Mouse (Mus musculus) ovary, postnatal 10 days (tissue): ENCODE data around the gene Fryl.

Experiments
- DNase-seq: peaks from one replicate; pipeline ENCODE4 v3.0.0; 2022; ENCODE audit warnings: low spot score

The Fryl gene

DNA sequence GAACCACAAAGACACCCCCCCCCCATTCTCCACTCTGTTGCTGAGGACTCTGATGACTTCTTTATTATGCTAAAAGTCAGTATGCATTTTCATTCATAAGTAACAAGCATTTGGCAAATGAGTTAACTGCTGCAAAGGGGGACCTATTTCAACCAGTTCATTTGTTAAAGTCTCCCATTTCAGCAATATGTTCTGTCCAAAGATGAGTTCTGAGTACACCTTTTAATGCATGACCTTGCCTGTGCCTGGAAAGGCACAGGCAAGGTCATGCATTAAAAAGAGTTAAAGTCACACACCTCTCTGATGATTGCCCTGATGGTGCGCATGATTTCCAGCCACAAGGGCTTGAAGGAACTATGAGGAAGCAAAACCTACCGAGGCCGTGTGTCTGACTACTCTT, 36.7 kb downstream of the Fryl start:
- DNase-seq: no peak

DNA sequence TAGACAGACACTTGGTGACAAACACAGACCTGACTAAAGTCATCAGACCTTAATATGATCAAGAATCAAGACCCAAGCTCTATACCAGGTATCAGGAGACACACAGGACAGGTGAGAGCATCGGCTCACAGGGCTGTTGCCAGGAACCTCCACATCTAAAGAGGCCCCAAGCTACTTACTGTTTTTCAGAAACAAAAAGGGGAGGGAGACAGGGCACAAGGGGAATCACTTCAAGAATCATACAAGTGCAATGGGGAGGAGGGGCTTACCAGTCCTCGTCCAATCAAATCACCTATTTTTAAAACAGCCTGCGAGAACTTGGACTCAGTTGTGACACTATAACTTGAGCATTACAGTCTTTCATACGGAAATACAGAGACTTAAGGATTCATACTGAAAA, 38.4 kb downstream of the Fryl start:
- DNase-seq: no peak

DNA sequence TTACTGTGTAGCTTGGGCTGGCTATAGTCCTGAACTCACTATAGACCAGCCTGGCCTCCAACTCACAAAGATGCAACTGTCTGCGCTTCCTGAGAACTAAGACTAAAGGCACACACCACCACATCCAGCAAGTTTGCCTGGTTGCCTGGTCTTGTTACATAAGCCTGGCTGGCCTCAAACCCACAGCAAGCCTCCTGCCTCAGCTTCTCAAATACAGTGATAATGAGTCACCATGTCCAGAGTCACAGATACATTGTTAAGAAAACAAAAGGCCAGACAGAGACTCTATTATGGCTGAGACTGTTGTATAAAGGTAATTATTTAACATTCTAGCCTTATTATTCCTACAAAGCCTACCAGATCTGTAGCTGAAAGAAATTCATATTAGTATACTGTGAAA, 39.3 kb downstream of the Fryl start:
- no peak for DNase-seq

DNA sequence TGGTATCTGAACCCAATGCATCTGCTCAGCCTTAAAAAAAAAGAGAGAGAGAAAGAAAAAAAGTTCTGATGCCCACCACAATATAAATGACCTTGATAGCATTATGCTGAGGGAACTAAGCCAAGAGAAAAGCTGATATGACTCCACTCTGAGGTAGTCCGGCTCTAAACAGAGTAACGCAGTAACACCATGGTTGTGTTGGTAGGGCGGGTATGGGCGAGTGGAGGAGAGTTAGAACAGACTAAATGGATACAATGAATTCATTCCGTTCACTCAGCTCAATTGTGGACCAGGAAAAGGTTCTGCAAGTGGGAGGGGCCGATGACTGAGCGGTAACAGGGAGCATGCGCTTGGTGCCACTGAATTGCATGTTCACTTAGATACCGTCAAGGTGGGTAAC, 40.4 kb downstream of the Fryl start:
- DNase-seq: no peak

DNA sequence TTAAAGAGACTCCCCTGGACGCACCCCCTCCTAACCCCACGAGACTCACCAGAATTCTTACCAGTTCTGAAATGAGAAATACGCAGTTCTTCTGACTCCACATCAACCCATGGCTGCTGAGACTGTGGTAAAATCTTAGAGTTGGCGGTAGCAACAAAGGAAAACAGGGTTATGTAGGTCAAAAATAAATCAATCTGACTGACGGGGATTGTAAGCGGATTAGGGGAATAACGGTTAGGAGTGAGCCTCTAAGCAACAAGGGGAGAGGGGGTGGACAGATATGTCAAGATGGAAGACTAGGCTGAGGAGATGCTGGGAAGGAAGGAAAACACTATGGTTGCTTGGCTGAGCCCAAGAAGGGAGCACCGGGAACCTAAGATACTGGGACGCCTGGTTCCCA, 44.0 kb downstream of the Fryl start:
- DNase-seq: no peak

DNA sequence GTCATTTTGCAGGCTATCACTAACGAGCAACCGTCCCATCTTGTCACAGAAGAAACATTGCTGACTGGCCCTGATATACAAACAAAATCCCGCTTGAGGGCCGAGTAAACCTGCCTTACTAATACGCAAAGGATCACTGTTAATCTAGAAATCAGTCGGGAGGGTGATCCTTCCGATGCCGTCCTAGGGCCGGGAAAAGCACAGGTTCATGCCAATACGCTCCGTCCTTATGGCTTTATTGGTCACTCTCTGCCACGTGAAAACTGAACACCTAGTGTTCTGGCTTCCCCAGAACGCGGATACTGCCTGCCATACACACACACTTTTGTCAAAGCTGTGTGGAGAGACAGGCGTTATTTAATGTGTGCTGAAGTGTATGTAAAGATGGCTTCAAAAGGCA, 44.5 kb downstream of the Fryl start:
- DNase-seq: no peak

DNA sequence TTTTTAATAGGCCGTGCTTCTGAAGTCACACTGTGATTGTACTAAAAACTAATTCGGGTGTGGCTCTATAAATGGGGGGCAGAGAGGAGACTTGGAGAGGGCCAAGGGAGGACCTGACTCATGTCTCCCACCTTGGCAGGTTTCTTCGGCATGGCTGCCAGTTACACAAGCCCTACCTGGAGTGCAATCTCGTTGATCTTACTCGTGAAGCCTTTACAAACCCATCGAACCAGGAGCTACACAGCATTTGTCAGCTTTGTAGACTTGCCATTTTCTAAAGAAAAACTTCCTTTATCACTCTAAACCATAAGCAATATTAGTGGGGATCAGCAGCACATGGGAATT, 45.5 kb downstream of the Fryl start:
- DNase-seq: no peak

DNA sequence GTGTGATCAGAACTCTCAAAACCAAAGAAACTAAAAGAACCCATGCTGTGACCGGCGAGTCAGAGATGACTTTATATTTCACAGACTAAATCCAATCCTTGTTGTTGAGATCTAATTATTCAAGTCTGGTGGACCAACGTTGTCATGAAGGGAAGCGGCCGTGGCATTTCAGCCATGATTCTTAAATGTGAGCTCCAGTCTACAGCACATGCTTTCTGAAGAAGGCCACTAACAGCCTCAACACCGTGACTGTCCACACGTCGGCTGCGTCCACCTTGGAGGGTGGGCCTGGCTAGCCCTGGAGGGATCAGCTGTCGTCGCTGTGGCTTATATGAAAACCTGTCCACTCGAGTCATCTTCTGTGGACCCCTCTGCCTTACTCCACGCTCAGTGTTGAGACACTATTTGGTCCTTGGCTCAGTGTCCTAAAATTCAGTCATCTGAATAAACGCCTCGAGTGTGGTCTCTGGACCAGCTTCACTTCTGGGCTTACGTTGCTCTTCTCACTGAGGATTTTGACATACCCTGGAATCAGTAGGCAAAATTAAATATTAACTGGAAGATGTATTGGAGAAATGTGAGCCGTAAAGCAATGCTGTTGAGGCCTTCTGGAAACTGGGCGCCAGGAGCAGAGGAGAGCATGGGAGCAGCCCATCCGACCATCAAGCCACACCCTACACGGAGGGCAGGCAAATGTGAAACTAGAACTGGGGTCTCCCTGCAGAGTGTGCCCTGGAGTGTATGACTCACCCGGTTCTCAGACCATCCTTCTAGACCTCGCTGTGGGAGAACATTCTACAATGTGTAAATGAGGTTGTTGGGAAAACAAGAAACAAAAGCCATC, 46.1 kb downstream of the Fryl start:
- no peak for DNase-seq

DNA sequence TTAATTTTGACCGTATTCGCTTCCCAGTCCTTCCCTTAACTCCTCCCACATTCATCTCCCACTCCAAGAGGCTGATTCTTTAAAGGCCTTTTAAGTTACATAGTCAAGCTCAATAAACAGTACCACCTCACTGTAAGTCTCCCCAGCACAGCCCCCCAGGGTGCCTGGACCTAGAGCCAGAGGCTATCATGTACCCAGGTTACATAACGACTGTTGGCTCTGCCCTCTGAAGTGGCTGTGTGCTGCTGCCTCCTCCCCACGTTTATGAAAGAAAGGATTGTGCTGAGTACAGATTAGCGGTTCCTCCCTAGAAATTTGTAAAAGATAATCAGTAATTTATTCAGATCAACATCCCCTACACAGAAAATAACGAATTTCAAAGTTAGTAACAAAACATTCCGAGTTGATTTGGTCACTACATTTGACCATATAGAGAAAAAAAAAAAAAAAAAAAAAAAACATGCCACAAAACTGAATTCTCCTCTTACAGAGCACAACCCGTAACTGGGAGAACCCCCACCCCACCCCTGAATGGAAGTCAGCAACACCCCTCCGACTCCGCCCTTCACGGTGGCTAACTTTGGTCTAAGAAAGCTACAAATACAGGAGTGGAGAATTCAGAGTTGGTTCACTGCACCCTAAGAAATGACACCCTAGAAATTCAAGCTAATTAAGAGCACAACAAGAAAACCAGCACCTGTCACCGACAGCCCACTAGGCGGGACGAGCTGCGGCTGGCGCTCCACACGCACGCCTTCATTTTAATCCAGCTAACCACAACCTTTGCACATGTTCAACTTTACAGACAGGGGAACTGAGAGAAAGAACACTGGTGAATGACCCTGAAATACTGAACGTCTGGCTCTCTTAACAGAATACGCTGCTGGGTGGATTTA, 47.0 kb downstream of the Fryl start:
- no peak for DNase-seq

DNA sequence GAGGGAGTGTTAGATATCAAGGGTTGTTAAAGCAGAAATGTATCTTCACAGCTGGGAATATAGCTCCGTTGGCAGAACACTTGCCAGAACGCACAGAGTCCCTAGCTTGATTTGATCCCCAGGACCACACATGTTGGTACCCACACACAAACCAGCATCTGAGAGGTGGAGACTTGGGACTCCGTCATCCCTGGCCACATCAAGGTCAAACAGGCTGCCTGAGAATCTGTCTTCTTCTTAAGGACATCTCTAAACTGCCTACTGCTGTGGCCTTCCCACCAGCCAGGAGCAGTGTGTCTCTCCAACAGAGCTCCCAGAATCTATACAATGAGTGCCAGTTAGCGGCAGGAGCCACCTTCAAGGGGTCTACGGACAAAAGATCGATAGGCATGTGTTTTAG, 47.8 kb downstream of the Fryl start:
- no peak for DNase-seq

DNA sequence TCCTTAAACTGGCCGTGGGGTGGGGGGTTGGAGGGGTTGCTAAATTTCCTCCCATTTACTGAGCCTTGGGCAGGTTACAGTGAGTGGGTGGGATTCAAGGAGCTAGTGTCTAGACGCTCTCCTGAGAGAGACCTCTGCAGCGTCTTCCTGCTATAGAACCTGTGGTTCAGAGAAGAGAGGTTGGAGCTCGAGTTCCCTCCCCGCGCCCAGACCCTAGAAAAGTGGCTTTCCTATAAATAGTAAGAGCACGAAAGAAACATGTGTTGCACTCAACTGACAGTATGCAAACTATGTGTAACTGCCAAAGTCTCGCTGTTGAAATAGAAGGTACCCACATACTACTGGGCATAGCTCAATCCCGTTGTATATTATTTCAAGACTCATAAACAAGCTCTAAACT, 49.7 kb downstream of the Fryl start:
- DNase-seq: no peak

DNA sequence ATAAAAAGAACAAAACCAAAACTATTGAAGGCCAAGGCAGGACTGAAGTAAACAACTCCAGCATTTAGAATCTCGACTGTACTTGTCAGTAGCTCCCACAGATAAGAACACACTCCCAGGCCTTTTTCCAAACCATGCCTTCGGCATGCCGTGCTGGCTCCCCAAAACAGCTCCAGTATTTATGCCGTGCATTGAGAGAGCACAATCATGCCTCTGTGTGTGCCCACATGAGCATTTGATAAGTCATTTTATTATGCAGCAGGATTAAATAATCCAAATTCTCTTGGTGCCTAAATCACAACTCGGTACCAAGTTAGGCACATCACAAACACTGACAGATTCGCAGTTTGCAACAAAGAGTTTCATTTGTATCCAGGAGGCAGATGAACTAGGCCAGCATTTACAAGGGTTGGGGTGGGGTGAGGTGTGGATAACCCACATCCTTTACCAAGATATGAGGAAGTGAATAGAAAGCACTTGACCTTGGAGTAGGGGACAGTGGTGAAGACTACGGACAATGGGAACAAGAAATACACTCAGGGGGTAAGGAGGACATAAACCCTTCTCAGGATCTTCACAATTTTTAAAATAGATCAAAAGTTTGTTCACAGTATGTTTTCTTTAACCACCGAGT, 50.3 kb downstream of the Fryl start:
- DNase-seq: no peak

DNA sequence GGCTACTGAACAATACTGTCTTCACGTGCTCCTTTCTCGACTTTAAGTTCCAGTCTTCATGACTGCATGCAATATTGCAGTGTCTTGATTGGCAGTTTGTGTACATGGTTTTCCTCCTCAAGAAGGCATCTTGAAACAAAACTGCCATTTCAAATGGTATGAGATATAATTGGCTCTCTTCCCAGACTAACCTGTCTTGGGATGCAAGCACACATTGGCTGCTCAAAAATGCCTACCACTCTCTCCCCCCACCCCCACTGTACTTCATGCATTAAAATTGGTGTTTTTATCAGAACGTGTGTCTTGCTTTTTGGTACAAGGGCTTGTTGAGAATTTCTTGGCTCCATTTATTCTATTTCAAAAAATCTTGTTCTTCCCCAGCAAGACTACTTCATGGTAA, 51.4 kb downstream of the Fryl start:
- DNase-seq: no peak

DNA sequence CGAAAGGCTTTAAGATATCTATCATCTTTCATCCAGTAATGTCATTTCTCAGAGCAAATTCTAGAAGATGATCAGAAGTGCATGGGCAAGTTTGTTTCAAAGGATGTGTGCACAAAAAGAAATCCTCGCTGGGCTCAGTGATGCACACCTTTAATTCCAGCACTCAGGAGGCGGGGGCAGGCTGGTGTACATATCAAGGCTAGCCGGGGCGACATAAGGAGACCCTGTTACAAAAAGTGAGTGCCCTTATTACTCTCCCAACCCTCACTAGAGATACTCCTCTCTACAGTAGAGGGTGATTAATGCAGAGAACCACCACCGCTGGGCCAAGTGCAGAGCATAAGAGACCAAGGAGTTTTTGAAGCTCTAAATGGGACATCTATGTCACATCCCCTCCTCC, 53.9 kb downstream of the Fryl start:
- no peak for DNase-seq

DNA sequence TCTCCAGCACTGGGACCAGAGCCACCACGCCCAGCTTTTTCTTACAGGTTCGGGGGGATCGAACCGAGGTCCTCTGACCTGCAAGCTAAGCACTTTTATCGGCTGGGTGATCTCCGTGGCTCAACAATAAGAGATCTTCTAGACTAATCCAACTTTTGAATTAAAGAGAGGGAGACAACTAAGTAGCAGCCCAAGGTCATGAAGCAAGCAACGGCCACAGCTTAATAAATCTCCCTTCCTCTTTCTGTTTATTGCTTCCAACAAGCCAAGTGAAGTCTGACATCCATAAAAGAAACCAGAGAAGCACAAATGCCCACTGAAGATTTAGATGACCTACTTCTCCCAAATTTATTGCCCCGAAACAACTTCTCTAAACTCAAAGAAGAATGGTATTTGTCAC, 54.3 kb downstream of the Fryl start:
- DNase-seq: no peak

DNA sequence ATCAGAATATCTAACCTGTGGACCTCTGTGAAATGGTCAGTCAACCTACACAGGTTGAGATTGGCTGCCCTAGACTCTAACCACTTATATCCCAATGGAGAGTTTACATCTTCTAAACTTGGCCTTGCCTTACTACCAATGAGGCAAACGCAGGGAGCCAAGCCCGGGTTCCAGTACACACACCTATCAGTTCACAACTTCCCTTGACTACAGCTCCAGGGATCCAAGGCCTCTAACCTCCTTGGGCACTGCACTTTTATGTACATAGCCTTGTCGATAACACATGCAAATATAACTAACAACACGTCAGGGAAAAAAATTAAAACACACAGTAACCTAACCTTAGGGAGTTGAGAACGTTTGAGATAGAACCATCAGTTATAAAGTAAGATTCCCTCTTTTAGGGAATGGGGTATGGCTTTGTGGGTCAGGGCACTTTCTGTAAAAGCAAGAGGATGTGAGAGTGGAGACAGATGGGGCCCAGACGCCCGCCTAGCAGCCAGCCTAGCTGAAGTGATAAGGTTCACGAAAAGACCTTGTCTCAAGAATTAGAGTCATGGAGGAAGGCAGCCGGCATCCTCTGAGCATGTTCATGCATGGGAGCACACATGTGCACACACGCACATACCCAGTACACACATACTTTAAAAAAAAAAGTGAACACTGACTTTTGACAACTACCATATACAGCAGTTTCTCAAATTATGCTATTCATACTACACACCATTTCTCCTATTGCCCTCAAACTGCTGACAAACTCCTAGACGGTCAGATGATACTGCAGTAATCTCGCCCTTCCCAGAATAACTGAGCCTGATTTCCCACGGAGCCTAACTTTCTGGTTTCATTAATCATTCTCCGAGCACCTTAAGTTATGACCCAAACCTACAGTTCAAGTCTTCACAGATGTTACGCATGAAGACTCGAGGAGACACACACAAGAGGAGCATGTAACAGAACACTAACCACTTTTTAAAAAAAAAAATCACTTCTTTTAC, 55.7 kb downstream of the Fryl start:
- DNase-seq: no peak

DNA sequence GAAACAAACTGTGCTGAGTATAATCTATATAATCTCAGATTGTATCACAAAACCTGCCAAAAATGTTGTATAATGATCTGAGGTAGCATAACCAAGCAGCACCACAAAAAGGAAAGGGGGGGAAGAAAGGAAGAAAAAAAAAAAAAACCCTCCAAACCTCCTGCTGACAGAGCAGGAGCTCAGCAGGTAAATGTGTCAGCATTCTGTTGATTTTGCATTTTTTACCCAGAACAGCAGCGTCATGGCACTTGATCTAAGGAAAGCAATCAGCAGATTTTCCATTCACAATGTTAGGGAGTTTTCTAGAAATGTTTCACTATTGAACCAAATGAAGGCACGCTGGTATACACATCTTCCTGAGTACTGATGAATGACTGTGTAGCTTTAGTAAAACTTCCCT, 56.8 kb downstream of the Fryl start:
- DNase-seq: no peak

DNA sequence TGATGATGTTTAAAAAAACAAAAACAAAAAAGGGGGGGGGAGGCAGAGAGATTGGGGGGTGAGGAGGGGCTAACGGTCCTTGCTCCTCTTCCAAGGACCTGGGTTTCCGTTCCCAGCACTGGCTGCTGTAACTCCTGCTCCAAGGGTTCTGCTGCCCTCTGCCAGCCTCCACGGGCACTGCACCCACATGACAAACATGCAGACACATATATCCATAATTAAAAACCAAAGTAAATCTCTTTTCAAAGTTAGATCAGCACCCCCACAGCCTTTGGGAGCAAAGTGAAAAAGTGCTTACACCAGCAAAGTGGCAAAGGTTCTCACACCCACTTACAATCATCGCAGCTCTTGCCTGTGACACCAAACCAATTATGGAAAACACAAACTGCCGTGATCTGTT, 57.7 kb downstream of the Fryl start:
- no peak for DNase-seq

DNA sequence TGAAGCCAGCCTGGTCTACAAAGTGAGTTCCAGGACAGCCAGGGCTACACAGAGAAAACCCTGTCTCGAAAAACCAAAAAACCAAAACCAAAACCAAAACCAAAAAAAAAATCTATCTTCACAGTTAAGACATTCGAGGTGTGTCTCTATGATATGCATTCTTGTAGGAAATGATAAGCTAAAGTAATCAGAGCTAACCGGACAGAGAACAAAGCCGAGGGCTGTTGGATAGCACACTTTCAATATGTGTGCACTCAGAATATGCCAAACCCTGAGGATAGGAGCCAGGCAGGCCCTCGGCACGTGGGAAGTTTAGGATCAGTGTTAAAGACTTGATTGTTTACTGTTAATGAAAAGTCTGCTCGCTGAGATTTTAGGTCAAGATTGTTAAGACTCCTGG, 58.6 kb downstream of the Fryl start:
- no peak for DNase-seq

DNA sequence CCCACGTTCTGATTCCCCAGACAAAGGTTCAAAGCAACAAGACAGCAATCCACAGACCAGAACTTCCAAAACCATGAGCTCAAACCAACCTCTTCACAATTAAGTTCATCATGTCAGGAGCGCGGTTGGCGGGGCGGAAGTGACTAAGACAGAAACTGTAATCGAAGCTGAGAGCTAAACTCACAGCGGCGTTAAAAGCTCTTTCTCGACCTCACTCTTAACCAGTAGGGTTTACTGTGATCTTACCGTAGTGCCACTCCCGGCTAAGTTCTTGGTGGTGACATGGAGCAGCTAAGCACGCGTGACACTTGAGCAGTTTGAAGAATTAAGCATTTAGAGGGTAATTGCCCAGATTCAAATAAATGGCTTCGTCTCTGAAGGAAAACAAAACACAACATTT, 61.7 kb downstream of the Fryl start:
- DNase-seq: no peak

DNA sequence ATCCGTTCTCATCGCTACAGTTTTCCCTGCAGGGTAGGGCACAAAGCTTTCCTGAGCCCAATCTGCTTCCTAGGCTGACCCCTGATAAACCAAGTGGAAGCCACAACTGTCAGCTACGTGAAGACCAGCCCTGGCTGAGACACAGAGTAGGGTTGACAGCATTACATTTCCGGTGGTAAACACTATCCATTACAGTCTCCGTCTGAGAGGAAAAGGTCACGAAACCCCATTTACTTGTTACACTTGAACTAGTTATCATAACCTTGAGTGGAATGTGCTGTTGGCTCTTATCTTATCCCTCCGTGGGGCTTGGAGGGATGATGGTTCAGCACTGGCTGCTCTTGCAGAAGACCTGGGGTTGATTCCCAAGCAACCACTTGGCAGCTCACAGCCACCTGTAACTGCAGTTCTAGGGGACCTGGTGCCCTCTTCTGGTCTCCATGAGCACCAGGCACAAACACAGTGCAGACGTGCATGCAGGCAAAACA, 62.3 kb downstream of the Fryl start:
- no peak for DNase-seq

DNA sequence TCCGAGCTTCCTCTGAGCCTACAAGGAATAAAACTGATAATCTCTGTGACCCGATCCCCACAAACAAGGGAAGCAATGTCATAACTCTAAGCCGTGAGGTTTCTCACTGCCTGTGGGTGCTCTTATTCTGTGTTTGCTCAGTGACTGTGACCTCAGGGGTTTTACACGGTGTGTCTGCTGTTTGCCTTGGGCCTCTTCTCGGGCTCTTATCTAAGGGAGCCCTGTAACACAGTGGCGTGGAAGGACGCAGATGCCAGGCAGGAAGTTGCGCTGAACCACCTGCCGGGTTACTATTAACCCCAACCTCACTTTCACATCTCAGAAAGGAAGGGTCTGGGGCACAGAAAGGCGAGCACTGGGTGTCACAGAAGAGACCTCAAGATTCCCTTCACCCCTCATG, 62.8 kb downstream of the Fryl start:
- DNase-seq: no peak
